Mouse (Mus musculus): ENCODE results near the gene Galnt14. TPM values are rescaled to one million over a fixed set of nuclear protein-coding genes. Genes with fewer than 3 reads are reported as not detected.

Gene Galnt14
- polyA plus RNA-seq, 1 experiment from 2014 or later = 3.9 TPM

GRCm38 (mm10) chr17:73658731-73659445 lies 51.4 kb downstream of the Galnt14 start:
- H3K4me2 ChIP-seq = no peak overlapping the region
- H3K36me3 ChIP-seq = no peaks in the 10 kb centered on the region
- no peak overlapping the region for H3K4me3 ChIP-seq
- WGBS = 72% methylated on average over 6 of the region's 6 CpGs
- no peak overlapping the region for H3K27ac ChIP-seq
- H3K9ac ChIP-seq = no peak overlapping the region
- H3K4me1 ChIP-seq = peaks cover 12% of the 10 kb centered on the region; the same call in 1 of the 2 replicates
- peaks cover 20% of the 10 kb centered on the region; the same call in 1 of the 2 replicates for H3K27me3 ChIP-seq
- H3K9me3 ChIP-seq = no peaks in the 10 kb centered on the region
- no peak for ATAC-seq (ENCODE audit: insufficient number of reproducible peaks, insufficient read depth, low FRiP score, low TSS enrichment, low read depth)

- H3K9ac ChIP-seq = no peak overlapping the region
- H3K36me3 ChIP-seq = no peaks in the 10 kb centered on the region
- 87% methylated on average over 3 of the region's 3 CpGs for WGBS
- H3K9me3 ChIP-seq = no peaks in the 10 kb centered on the region
- peaks cover 12% of the 10 kb centered on the region; the same call in 1 of the 2 replicates for H3K4me1 ChIP-seq
- H3K27me3 ChIP-seq = peaks cover 20% of the 10 kb centered on the region; the same call in 1 of the 2 replicates
- H3K4me2 ChIP-seq = no peak overlapping the region
- ATAC-seq (ENCODE audit: insufficient number of reproducible peaks, insufficient read depth, low FRiP score, low TSS enrichment, low read depth) = no peak
- no peak overlapping the region for H3K4me3 ChIP-seq
- no peak overlapping the region for H3K27ac ChIP-seq
Measured at GRCm38 (mm10) chr17:73656373-73656772, 53.9 kb downstream of the Galnt14 start.

- H3K9ac ChIP-seq = no peak overlapping the region
- H3K4me1 ChIP-seq = peaks cover 6% of the 10 kb centered on the region; the same call in 1 of the 2 replicates
- no peaks in the 10 kb centered on the region for H3K36me3 ChIP-seq
- no peak for ATAC-seq (ENCODE audit: insufficient number of reproducible peaks, insufficient read depth, low FRiP score, low TSS enrichment, low read depth)
- H3K27ac ChIP-seq = no peak overlapping the region
- no peaks in the 10 kb centered on the region for H3K9me3 ChIP-seq
- peaks cover 20% of the 10 kb centered on the region; the same call in 1 of the 2 replicates for H3K27me3 ChIP-seq
- no peak overlapping the region for H3K4me2 ChIP-seq
- WGBS = 55% methylated on average over 5 of the region's 5 CpGs
- no peak overlapping the region for H3K4me3 ChIP-seq
Measured at GRCm38 (mm10) chr17:73654261-73654660, 56.0 kb downstream of the Galnt14 start.

- H3K4me2 ChIP-seq = no peak overlapping the region
- WGBS = 79% methylated on average over 6 of the region's 6 CpGs
- no peaks in the 10 kb centered on the region for H3K4me1 ChIP-seq
- H3K36me3 ChIP-seq = no peaks in the 10 kb centered on the region
- H3K4me3 ChIP-seq = no peak overlapping the region
- ATAC-seq (ENCODE audit: insufficient number of reproducible peaks, insufficient read depth, low FRiP score, low TSS enrichment, low read depth) = no peak
- no peaks in the 10 kb centered on the region; the same call in 1 of the 2 replicates for H3K27me3 ChIP-seq
- H3K9ac ChIP-seq = no peak overlapping the region
- no peaks in the 10 kb centered on the region for H3K9me3 ChIP-seq
- H3K27ac ChIP-seq = no peak overlapping the region
Measured at GRCm38 (mm10) chr17:73649371-73649770, 60.9 kb downstream of the Galnt14 start.

GRCm38 (mm10) chr17:73641676-73642075 lies 68.6 kb downstream of the Galnt14 start:
- Histone ChIP-seq H3K27me3 (no peaks in the 10 kb centered on the region; the same call in 1 of the 2 replicates), H3K4me2 (no peak overlapping the region), H3K9me3 (no peaks in the 10 kb centered on the region), H3K9ac (no peak overlapping the region), H3K36me3 (no peaks in the 10 kb centered on the region), H3K27ac (no peak overlapping the region), H3K4me1 (no peaks in the 10 kb centered on the region), H3K4me3 (no peak overlapping the region)
- WGBS = 94% methylated on average over 7 of the region's 7 CpGs
- no peak for ATAC-seq (ENCODE audit: insufficient number of reproducible peaks, insufficient read depth, low FRiP score, low TSS enrichment, low read depth)

- WGBS = 53% methylated on average over 3 of the region's 3 CpGs
- no peak for ATAC-seq (ENCODE audit: insufficient number of reproducible peaks, insufficient read depth, low FRiP score, low TSS enrichment, low read depth)
- H3K27ac ChIP-seq = no peak overlapping the region
- no peak overlapping the region for H3K9ac ChIP-seq
- no peaks in the 10 kb centered on the region for H3K4me1 ChIP-seq
- no peaks in the 10 kb centered on the region; the same call in 1 of the 2 replicates for H3K27me3 ChIP-seq
- H3K4me2 ChIP-seq = no peak overlapping the region
- no peaks in the 10 kb centered on the region for H3K9me3 ChIP-seq
- no peak overlapping the region for H3K4me3 ChIP-seq
- no peaks in the 10 kb centered on the region for H3K36me3 ChIP-seq
Measured at GRCm38 (mm10) chr17:73640117-73640480, 70.2 kb downstream of the Galnt14 start.

- no peak overlapping the region for H3K4me3 ChIP-seq
- H3K27ac ChIP-seq = no peak overlapping the region
- H3K4me1 ChIP-seq = no peaks in the 10 kb centered on the region
- H3K27me3 ChIP-seq = no peaks in the 10 kb centered on the region; the same call in 1 of the 2 replicates
- no peak for ATAC-seq (ENCODE audit: insufficient number of reproducible peaks, insufficient read depth, low FRiP score, low TSS enrichment, low read depth)
- WGBS = 28% methylated on average over 6 of the region's 6 CpGs
- no peak overlapping the region for H3K4me2 ChIP-seq
- no peaks in the 10 kb centered on the region for H3K36me3 ChIP-seq
- no peak overlapping the region for H3K9ac ChIP-seq
- no peaks in the 10 kb centered on the region for H3K9me3 ChIP-seq
Measured at GRCm38 (mm10) chr17:73639401-73640116, 70.7 kb downstream of the Galnt14 start.

- no peak overlapping the region for H3K27ac ChIP-seq
- no peak overlapping the region for H3K9ac ChIP-seq
- no peaks in the 10 kb centered on the region for H3K9me3 ChIP-seq
- H3K27me3 ChIP-seq = no peaks in the 10 kb centered on the region
- H3K4me1 ChIP-seq = no peaks in the 10 kb centered on the region
- no peaks in the 10 kb centered on the region for H3K36me3 ChIP-seq
- ATAC-seq (ENCODE audit: insufficient number of reproducible peaks, insufficient read depth, low FRiP score, low TSS enrichment, low read depth) = no peak
- WGBS = 94% methylated on average over 5 of the region's 5 CpGs
- no peak overlapping the region for H3K4me2 ChIP-seq
- no peak overlapping the region for H3K4me3 ChIP-seq
Measured at GRCm38 (mm10) chr17:73636988-73637387, 73.3 kb downstream of the Galnt14 start.

- no peaks in the 10 kb centered on the region for H3K9me3 ChIP-seq
- H3K4me3 ChIP-seq = no peak overlapping the region
- no peaks in the 10 kb centered on the region for H3K27me3 ChIP-seq
- H3K27ac ChIP-seq = no peak overlapping the region
- no peaks in the 10 kb centered on the region for H3K4me1 ChIP-seq
- H3K36me3 ChIP-seq = no peaks in the 10 kb centered on the region
- 72% methylated on average over 2 of the region's 2 CpGs for WGBS
- H3K9ac ChIP-seq = no peak overlapping the region
- no peak for ATAC-seq (ENCODE audit: insufficient number of reproducible peaks, insufficient read depth, low FRiP score, low TSS enrichment, low read depth)
- H3K4me2 ChIP-seq = no peak overlapping the region
Measured at GRCm38 (mm10) chr17:73634896-73635295, 75.4 kb downstream of the Galnt14 start.

GRCm38 (mm10) chr17:73633991-73634710 lies 76.1 kb downstream of the Galnt14 start:
- Histone ChIP-seq H3K9ac (no peak overlapping the region), H3K27me3 (no peaks in the 10 kb centered on the region), H3K9me3 (no peaks in the 10 kb centered on the region), H3K4me1 (no peaks in the 10 kb centered on the region), H3K4me2 (no peak overlapping the region), H3K27ac (no peak overlapping the region), H3K4me3 (no peak overlapping the region), H3K36me3 (no peaks in the 10 kb centered on the region)
- ATAC-seq (ENCODE audit: insufficient number of reproducible peaks, insufficient read depth, low FRiP score, low TSS enrichment, low read depth) = no peak
- WGBS = 75% methylated on average over 11 of the region's 11 CpGs

- Histone ChIP-seq H3K36me3 (no peaks in the 10 kb centered on the region), H3K9ac (no peak overlapping the region), H3K9me3 (no peaks in the 10 kb centered on the region), H3K27me3 (no peaks in the 10 kb centered on the region), H3K4me2 (no peak overlapping the region), H3K27ac (no peak overlapping the region), H3K4me1 (no peaks in the 10 kb centered on the region), H3K4me3 (no peak overlapping the region)
- WGBS = 88% methylated on average over 14 of the region's 14 CpGs
- no peak for ATAC-seq (ENCODE audit: insufficient number of reproducible peaks, insufficient read depth, low FRiP score, low TSS enrichment, low read depth)
Measured at GRCm38 (mm10) chr17:73628263-73628914, 81.9 kb downstream of the Galnt14 start.
